Mouse (Mus musculus): ENCODE data around the gene Lhfpl3. TPM values are rescaled to one million over a fixed set of nuclear protein-coding genes. Genes with fewer than 3 reads are reported as not detected.
"Not testable (repeated sequence)": the region's sequence is repeated elsewhere in the genome, so short reads cannot be mapped to it uniquely, and the experiment has no call there.

Gene Lhfpl3
- 10 to 100 TPM; 16.2 to 19.1 TPM for total RNA-seq (2021)

DNA sequence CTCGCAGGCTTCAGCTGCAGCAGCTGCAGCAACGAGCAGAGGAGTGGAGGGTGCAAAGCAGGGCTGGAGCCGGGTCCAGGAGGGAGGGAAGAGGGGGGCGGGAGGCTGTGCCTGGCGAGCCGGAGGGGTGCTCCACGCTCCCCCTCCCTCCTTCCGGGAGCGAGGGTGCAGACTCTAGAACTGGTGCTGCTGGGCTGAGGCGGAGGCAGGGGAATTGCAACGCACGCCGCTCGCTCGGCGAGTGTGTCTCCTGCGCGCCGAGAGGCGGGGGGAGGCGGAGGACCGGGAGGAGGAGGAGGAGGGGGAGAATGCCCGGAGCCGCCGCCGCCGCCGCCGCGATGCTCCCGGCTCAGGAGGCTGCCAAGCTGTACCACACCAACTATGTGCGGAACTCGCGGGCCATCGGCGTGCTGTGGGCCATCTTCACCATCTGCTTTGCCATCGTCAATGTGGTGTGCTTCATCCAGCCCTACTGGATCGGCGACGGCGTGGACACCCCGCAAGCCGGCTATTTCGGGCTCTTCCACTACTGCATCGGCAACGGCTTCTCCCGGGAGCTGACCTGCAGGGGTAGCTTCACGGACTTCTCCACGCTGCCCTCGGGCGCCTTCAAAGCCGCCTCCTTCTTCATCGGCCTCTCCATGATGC is at the start of gene Lhfpl3:
TSS of gene Lhfpl3 (plus strand) at position 175 of the 648 bp plus-strand sequence.
- DNase-seq (ENCODE audit: low spot score in 2 of 2) = peak; percentile 47 to 66
- intact Hi-C loops (cut with DNase I) = loop anchor here (5.0 kb wide), 1 partner anchor 481 kb away; no protein-coding TSS in a partner anchor

- intact Hi-C loops (cut with DNase I); DNase-seq (ENCODE audit: low spot score in 2 of 2): not testable (repeated sequence)
These were observed 39.6 kb upstream of the Lhfpl3 start for GRCm38 (mm10) chr5:22706271-22706670.

DNA sequence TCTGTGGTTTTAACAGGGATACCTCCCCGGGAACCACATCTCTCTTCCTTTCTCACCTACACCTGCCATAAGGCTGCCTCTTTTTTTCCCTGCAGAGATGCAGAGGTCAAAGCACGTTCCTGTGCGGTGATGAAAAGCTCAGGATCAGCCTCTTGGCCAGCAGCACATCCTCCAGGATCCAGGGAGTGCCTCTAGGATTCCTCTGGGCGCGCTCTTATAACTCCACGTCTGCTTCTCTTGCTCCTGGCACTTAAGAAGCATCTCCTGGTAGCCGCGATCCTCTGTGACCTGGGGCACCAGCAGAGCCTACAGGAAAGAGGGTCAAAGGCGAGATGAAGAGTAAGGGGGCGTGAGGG is 352 bp upstream of the Lhfpl3 start:
- DNase-seq (ENCODE audit: low spot score in 2 of 2) = no peak
- intact Hi-C loops (cut with DNase I) = loop anchor here (5.0 kb wide), 1 partner anchor 482 kb away; no protein-coding TSS in a partner anchor

GRCm38 (mm10) chr5:22746533-22747021 is 718 bp downstream of the Lhfpl3 start:
- intact Hi-C loops (cut with DNase I) = loop anchor here (5.0 kb wide), 1 partner anchor 481 kb away; no protein-coding TSS in a partner anchor
- DNase-seq (ENCODE audit: low spot score in 2 of 2) = no peak

- DNase-seq (ENCODE audit: low spot score in 2 of 2) = no peak
- intact Hi-C loops (cut with DNase I) = loop anchor here (5.0 kb wide), 1 partner anchor 480 kb away; no protein-coding TSS in a partner anchor
These were observed 1.4 kb downstream of the Lhfpl3 start for GRCm38 (mm10) chr5:22747305-22747704.

DNA sequence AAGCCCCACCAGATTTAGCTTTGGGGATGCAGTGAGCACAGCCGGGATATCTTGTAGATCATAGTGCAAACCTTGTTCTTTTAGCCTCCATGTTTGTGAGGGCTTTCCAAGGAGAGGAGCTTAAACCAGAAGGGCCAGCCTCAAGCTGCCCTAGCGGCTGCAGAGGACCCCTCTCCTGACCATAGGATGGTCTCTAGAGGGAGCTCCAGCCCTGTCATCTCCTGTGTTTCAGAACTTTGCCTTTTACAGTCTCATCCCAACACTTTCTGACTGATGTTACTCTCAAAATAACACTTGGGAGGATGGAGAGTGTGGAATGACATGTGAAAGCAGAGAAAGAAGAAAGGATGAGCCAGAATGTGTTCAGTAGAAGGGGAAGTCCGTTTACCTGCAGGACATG is 11.4 kb downstream of the Lhfpl3 start:
- intact Hi-C loops (cut with DNase I) = no loop called here
- DNase-seq (ENCODE audit: low spot score in 2 of 2) = no peak

DNA sequence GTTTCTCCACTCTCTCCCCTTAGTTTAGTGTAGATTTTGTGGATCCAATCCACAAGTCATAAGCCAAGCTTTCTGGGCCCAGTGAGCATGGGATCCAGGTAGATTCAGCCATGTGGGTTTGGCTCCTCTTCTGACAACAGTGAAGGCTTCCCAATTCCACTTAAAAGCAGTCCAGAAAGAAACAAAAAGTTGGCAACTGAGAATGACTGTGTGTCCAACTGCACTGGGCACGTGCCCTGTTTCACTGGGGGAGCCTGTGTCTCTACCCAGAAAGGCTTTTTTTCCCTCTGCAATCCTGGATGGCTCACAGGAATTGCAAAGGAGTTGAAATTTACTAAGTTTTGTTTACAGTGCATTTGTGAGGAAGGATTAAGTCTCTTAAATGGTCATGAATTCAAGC is 24.9 kb downstream of the Lhfpl3 start:
- intact Hi-C loops (cut with DNase I) = no loop called here
- no peak for DNase-seq (ENCODE audit: low spot score in 2 of 2)

DNA sequence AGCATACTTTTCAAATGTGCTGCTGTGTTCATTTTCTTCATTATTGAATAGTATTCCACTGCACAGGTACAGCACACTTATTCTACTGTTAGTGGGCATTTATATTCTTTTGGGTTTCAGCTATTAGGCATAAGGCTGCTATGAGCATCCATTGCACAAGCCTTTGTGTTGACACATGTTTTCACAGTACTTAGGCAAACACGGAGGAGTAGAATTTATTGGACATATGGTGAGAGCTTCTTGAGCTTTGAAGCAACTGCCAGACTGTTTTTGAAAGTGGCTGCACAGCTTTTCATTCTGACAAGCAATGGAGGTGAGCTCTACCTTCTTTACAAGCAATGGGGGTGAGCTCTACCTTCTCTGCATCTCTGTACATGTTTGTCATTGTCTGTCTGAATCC is 49.5 kb downstream of the Lhfpl3 start:
- no peak for DNase-seq (ENCODE audit: low spot score in 2 of 2)
- intact Hi-C loops (cut with DNase I) = no loop called here

GRCm38 (mm10) chr5:22813426-22813825 is 67.6 kb downstream of the Lhfpl3 start:
- DNase-seq (ENCODE audit: low spot score in 2 of 2) = peak; percentile 4 to 6
- intact Hi-C loops (cut with DNase I) = no loop called here

GRCm38 (mm10) chr5:22829822-22830450 is 84.1 kb downstream of the Lhfpl3 start:
- intact Hi-C loops (cut with DNase I) = no loop called here
- DNase-seq (ENCODE audit: low spot score in 2 of 2) = no peak

DNA sequence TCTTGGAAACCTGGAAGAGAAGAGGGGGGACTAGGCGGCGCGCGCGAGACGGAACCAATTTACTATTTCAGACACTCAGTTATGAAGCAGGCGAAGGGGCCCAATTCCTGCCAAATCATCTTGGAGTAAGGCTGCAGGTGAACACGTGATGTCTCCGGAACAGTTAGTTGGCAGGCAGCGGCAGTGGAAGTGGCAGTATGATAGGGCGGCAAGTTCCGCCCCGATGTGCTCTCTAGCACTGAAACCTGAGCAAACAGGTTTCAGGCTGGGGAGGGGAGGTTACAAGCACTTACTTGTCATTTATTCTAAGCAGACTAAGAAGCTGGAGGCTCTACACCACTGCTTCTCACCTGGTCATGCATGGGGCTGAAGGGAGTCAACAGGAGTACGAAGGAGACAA is 105.7 kb downstream of the Lhfpl3 start:
- DNase-seq (ENCODE audit: low spot score in 2 of 2) = no peak
- intact Hi-C loops (cut with DNase I) = no loop called here

GRCm38 (mm10) chr5:22853503-22853902 is 107.6 kb downstream of the Lhfpl3 start:
- no peak for DNase-seq (ENCODE audit: low spot score in 2 of 2)
- intact Hi-C loops (cut with DNase I) = no loop called here

GRCm38 (mm10) chr5:22856480-22856879 is 110.6 kb downstream of the Lhfpl3 start:
- DNase-seq (ENCODE audit: low spot score in 2 of 2) = no peak
- intact Hi-C loops (cut with DNase I) = no loop called here

DNA sequence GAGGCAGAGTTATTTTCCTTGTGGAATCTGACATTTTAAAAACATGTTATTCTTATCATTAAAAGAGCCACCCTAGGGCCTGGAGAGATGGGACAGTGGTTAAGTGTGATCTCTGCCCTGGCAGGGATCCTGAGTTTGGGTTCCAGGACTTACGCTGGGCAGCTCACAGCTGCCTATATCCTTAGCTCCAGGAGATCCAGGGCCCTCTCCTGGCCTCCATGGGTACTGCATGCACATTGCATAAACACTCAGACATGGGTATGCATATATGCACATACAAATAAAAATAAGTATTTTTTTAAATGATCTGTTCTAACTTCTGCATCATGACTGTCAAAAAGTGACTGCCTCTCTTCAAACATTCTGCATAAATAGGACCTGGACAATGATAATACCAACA is 115.5 kb downstream of the Lhfpl3 start:
- intact Hi-C loops (cut with DNase I) = no loop called here
- no peak for DNase-seq (ENCODE audit: low spot score in 2 of 2)

DNA sequence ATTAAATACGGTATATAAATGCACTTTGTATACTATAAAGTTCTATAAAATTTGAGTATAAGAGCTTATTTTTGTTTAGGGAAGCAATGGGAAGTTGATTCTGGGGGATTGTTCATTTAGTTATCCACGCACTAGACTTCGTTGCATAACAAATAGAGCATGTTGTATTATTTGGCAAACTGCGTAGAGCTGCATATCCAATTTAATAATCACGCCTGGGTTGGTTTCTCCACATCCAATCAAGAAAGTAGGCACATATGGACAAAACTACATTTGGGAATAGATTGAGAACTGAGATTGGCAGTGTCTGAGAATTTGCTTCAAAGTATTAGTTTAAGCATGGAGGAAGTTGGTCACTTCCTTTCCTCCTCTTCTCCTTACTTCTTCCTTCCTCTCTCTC is 123.2 kb downstream of the Lhfpl3 start:
- DNase-seq (ENCODE audit: low spot score in 2 of 2) = no peak
- intact Hi-C loops (cut with DNase I) = no loop called here

- DNase-seq (ENCODE audit: low spot score in 2 of 2) = no peak
These were observed 126.6 kb downstream of the Lhfpl3 start for GRCm38 (mm10) chr5:22872417-22872816.

GRCm38 (mm10) chr5:22888345-22888744 is 142.5 kb downstream of the Lhfpl3 start:
- DNase-seq (ENCODE audit: low spot score in 2 of 2) = peak; percentile 36 to 37
- intact Hi-C loops (cut with DNase I) = no loop called here

More at GRCm38 (mm10) chr5:22872417-22872816, 126.6 kb downstream of the Lhfpl3 start:
- intact Hi-C loops (cut with DNase I) = no loop called here

- intact Hi-C loops (cut with DNase I) = no loop called here
- DNase-seq (ENCODE audit: low spot score in 2 of 2) = no peak
These were observed 143.6 kb downstream of the Lhfpl3 start for GRCm38 (mm10) chr5:22889481-22889880.

GRCm38 (mm10) chr5:22897228-22897627 is 151.4 kb downstream of the Lhfpl3 start:
- DNase-seq (ENCODE audit: low spot score in 2 of 2) = no peak
- intact Hi-C loops (cut with DNase I) = no loop called here

- no peak for DNase-seq (ENCODE audit: low spot score in 2 of 2)
- intact Hi-C loops (cut with DNase I) = no loop called here
These were observed 151.9 kb downstream of the Lhfpl3 start for GRCm38 (mm10) chr5:22897656-22898289.

DNA sequence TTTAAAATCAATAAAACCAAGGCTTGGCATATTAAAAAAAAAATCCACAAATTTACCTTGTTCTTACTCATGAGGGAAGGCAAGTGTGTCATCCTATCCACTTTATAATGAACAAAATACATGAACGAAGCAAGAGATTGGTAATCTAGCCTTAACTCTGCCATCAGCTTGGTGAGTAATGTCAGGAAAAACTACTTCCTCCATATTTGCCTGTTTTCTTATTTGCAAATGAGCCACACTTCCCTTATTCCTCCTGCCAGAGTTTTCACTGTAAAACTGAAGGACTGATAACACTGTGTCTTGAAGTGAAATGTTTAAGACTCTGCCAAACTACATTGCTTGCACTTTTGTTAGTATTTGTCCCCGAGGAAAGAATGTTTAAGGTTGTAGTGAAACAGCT is 152.7 kb downstream of the Lhfpl3 start:
- intact Hi-C loops (cut with DNase I) = no loop called here
- DNase-seq (ENCODE audit: low spot score in 2 of 2) = no peak
